Mouse (Mus musculus) midbrain, embryonic 10.5 days (tissue): Measurements from ENCODE around the gene 1700031F05Rik. TPM values are rescaled to one million over a fixed set of nuclear protein-coding genes. Genes with fewer than 3 reads are reported as not detected.
"Not testable (repeated sequence)": the region's sequence is repeated elsewhere in the genome, so short reads cannot be mapped to it uniquely, and the experiment has no call there.

ENCODE experiments used
- DNase-seq: peaks from one replicate; pipeline ENCODE4 v3.0.0-alpha.2; 2017; ENCODE audit warnings: low spot score
- H3K27ac ChIP-seq: fragments of 300-500 bp; sonication (generic); replicated peaks from 2 replicates; pipeline ENCODE4 v1.5.1; 2016; ENCODE audit warnings: mild to moderate bottlenecking
- H3K27me3 ChIP-seq: fragments of 300-500 bp; sonication (generic); 2 replicates; pipeline ENCODE4 v1.6.1; 2016; ENCODE audit warnings: low read depth, mild to moderate bottlenecking; ENCODE audit not compliant: poor library complexity, severe bottlenecking
- H3K36me3 ChIP-seq: fragments of 300-500 bp; sonication (generic); 2 replicates; pipeline ENCODE4 v1.6.1; 2016; ENCODE audit warnings: mild to moderate bottlenecking, moderate library complexity
- H3K4me1 ChIP-seq: fragments of 300-500 bp; sonication (generic); 2 replicates; pipeline ENCODE4 v1.6.1; 2016
- H3K4me3 ChIP-seq: fragments of 300-500 bp; sonication (generic); 2 replicates; pipeline ENCODE4 v1.5.1; 2016; ENCODE audit warnings: mild to moderate bottlenecking, moderate library complexity
- H3K9me3 ChIP-seq: fragments of 300-500 bp; sonication (generic); replicated peaks from 2 replicates; pipeline ENCODE4 v1.6.1; 2016; ENCODE audit warnings: mild to moderate bottlenecking
- WGBS: fragments of 180-500 bp; shearing (Covaris S2); methylation state at CpG from one replicate; pipeline ENCODE4 v1.1.7; 2016; 5-methylcytosine and 5-hydroxymethylcytosine counted together
- polyA plus RNA-seq: library from polyadenylated mRNA; unstranded; fragments of >200 nt; fragmentation: Nextera tagmentation; extraction: Ambion mirVana; gene quantifications from 2 replicates; pipeline ENCODE4 v1.2.1, GENCODE M21; 2016

The 1700031F05Rik gene
- polyA plus RNA-seq: not detected in 2 replicates

DNA sequence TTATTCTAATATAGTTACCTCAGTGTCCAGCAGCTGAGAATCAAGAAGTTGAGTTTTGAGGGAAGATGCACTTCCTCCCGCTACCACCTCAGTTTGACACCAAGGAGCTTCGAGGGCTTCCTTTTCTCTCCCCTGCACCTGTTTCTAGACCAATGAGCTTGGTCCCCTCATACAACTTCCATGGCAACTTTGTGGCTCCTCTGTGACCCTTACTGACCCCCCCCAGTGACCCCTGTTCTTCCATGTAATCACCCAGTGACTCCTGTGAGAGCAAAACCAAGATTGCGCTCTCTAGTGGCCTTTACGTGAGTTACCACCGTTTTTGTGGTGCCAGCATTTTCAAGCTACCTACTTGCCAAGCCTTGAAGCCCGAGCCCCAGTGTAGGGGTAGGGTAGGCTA lies at the start of gene 1700031F05Rik:
Gene 1700031F05Rik (minus strand): TSS at position 101 of the 400 bp plus-strand sequence.
- Histone ChIP-seq H3K27me3 (peaks cover 58% of the 10 kb centered on the region), H3K27ac (no peak within 1 kb of the TSS), H3K4me3 (no peak within 1 kb of the TSS), H3K36me3 (no peaks in the 10 kb centered on the region), H3K9me3 (no peaks in the 10 kb centered on the region), H3K4me1 (no peaks in the 10 kb centered on the region)
- WGBS: 84% methylated on average over 6 of the region's 6 CpGs
- DNase-seq: no peak

- not testable (repeated sequence) for H3K36me3 ChIP-seq, H3K27ac ChIP-seq, H3K4me3 ChIP-seq, H3K9me3 ChIP-seq, DNase-seq, H3K4me1 ChIP-seq
- WGBS: 83% methylated on average over 1 of the region's 1 CpGs
- H3K27me3 ChIP-seq: peaks cover 70% of the 10 kb centered on the region
Measured at GRCm38 (mm10) chrX:102914823-102915222, 47.1 kb upstream of the 1700031F05Rik start.

- H3K27me3 ChIP-seq: peaks cover 84% of the 10 kb centered on the region
- 89% methylated on average over 8 of the region's 9 CpGs for WGBS
Measured at GRCm38 (mm10) chrX:102908587-102908986, 40.8 kb upstream of the 1700031F05Rik start, which contains the start of the genes Dmrtc1a and 1700011M02Rik. Gene Dmrtc1a, minus strand, starts transcription at chrX:102908687. Gene 1700011M02Rik, plus strand, starts transcription at chrX:102908905.

GRCm38 (mm10) chrX:102854516-102854915 lies 13.3 kb downstream of the 1700031F05Rik start, which contains the start of gene Dmrtc1c2:
Gene Dmrtc1c2, minus strand, starts transcription at chrX:102854616.
- not testable (repeated sequence) for H3K36me3 ChIP-seq, DNase-seq, H3K9me3 ChIP-seq, H3K27ac ChIP-seq, H3K4me1 ChIP-seq, H3K4me3 ChIP-seq, H3K27me3 ChIP-seq
- 98% methylated on average over 5 of the region's 13 CpGs for WGBS

More at GRCm38 (mm10) chrX:102908587-102908986, 40.8 kb upstream of the 1700031F05Rik start, which contains the start of the genes Dmrtc1a and 1700011M02Rik:
- not testable (repeated sequence) for H3K4me1 ChIP-seq, H3K4me3 ChIP-seq, H3K27ac ChIP-seq, H3K9me3 ChIP-seq, H3K36me3 ChIP-seq, DNase-seq

GRCm38 (mm10) chrX:102812311-102812710 lies 55.5 kb downstream of the 1700031F05Rik start:
- no peak for DNase-seq
- WGBS: 63% methylated on average over 4 of the region's 4 CpGs
- no peak overlapping the region for H3K4me3 ChIP-seq
- no peaks in the 10 kb centered on the region for H3K9me3 ChIP-seq
- peaks cover 36% of the 10 kb centered on the region for H3K27me3 ChIP-seq
- H3K27ac ChIP-seq: no peak overlapping the region
- no peaks in the 10 kb centered on the region for H3K36me3 ChIP-seq
- H3K4me1 ChIP-seq: no peaks in the 10 kb centered on the region

Other genes starting within 250 kb of the 1700031F05Rik start
- 5.2 and 7.0 TPM in 2 replicates for gene Phka1, start 223.7 kb downstream of the 1700031F05Rik start, polyA plus RNA-seq
- not detected in 2 replicates for gene Gm3880, start 181.0 kb downstream of the 1700031F05Rik start, polyA plus RNA-seq
- gene Gm9112, start 160.3 kb downstream of the 1700031F05Rik start, polyA plus RNA-seq: not detected in 2 replicates
- gene Dmrtc1b, start 160.1 kb downstream of the 1700031F05Rik start, polyA plus RNA-seq: not detected in 2 replicates
- gene Dmrtc1c1, start 65.0 kb downstream of the 1700031F05Rik start, polyA plus RNA-seq: not detected in 2 replicates
- not detected in 2 replicates for gene Dmrtc1c2, start 13.4 kb downstream of the 1700031F05Rik start, polyA plus RNA-seq
- gene Dmrtc1a, start 40.7 kb upstream of the 1700031F05Rik start, polyA plus RNA-seq: 0.12 and 0.55 TPM in 2 replicates
- gene 1700011M02Rik, start 40.9 kb upstream of the 1700031F05Rik start, polyA plus RNA-seq: not detected in 2 replicates
- not detected in 2 replicates for gene 1700018G05Rik, start 60.4 kb upstream of the 1700031F05Rik start, polyA plus RNA-seq